Mouse (Mus musculus) testis, adult 2 months (tissue): ENCODE measurements around the gene Sparcl1. TPM values are rescaled to one million over a fixed set of nuclear protein-coding genes. Genes with fewer than 3 reads are reported as not detected.
A peak's percentile ranks its signal among the peaks of the same experiment; 100 is the strongest.

Source experiments
- H3K27ac ChIP-seq: fragments of 200-500 bp; 2 replicates; pipeline ENCODE4 v1.5.1; 2012; ENCODE audit warnings: low read depth, low read length; ENCODE audit not compliant: control insufficient read depth, insufficient read depth
- H3K27me3 ChIP-seq: fragments of 200-500 bp; 2 replicates; pipeline ENCODE4 v1.6.1; 2012; ENCODE audit warnings: mild to moderate bottlenecking, low read length, moderate library complexity; ENCODE audit not compliant: control insufficient read depth, insufficient read depth
- H3K36me3 ChIP-seq: fragments of 200-500 bp; 2 replicates; pipeline ENCODE4 v1.6.1; 2012; ENCODE audit warnings: mild to moderate bottlenecking, low read length; ENCODE audit not compliant: control insufficient read depth, insufficient read depth
- H3K4me1 ChIP-seq: fragments of 200-500 bp; 2 replicates; pipeline ENCODE4 v1.6.1; 2012; ENCODE audit warnings: low read length; ENCODE audit not compliant: control insufficient read depth, insufficient read depth
- H3K4me3 ChIP-seq: fragments of 200-500 bp; 2 replicates; pipeline ENCODE4 v1.5.1; 2012; ENCODE audit warnings: low read depth, mild to moderate bottlenecking, low read length, moderate library complexity, mixed read lengths; ENCODE audit not compliant: control insufficient read depth
- CTCF ChIP-seq: fragments of 200-500 bp; IDR thresholded peaks from 2 replicates; pipeline ENCODE4 v1.5.1; 2012; ENCODE audit warnings: low read depth, mild to moderate bottlenecking, inconsistent platforms, low read length, moderate library complexity; ENCODE audit not compliant: control insufficient read depth, insufficient read depth, insufficient replicate concordance
- POLR2A ChIP-seq: fragments of 200-500 bp; IDR thresholded peaks from 2 replicates; pipeline ENCODE4 v1.6.1; 2012; ENCODE audit warnings: low read depth, mild to moderate bottlenecking, inconsistent platforms, low read length, moderate library complexity; ENCODE audit not compliant: control insufficient read depth
- polyA plus RNA-seq: library from polyadenylated mRNA; depleted of rRNA; stranded (reverse); fragments of >200 nt; gene quantifications from 2 replicates; pipeline ENCODE4 v1.2.3, GENCODE M21; 2012; rRNA removed

Sparcl1 gene
- polyA plus RNA-seq, 1 experiment: 15.8 TPM

GRCm38 (mm10) chr5:104042906-104043305 lies 70.6 kb downstream of the Sparcl1 start:
- Histone ChIP-seq H3K27me3 (no peaks in the 10 kb centered on the region), H3K4me1 (peaks cover 6% of the 10 kb centered on the region), H3K4me3 (no peak overlapping the region), H3K36me3 (no peaks in the 10 kb centered on the region), H3K27ac (peak overlapping the region; percentile 15; the same call in 1 of the 2 replicates)
- TF ChIP-seq CTCF (no peak), POLR2A (no peak)

- TF ChIP-seq POLR2A (no peak), CTCF (no peak)
- Histone ChIP-seq H3K27ac (no peak overlapping the region), H3K27me3 (no peaks in the 10 kb centered on the region), H3K36me3 (no peaks in the 10 kb centered on the region), H3K4me3 (no peak overlapping the region), H3K4me1 (no peaks in the 10 kb centered on the region; the same call in 1 of the 2 replicates)
Measured at GRCm38 (mm10) chr5:104039154-104039932, 74.2 kb downstream of the Sparcl1 start.

- no peak overlapping the region for H3K4me3 ChIP-seq
- no peaks in the 10 kb centered on the region for H3K27me3 ChIP-seq
- H3K4me1 ChIP-seq: no peaks in the 10 kb centered on the region; the same call in 1 of the 2 replicates
- H3K27ac ChIP-seq: no peak overlapping the region
- TF ChIP-seq CTCF (no peak), POLR2A (no peak)
- H3K36me3 ChIP-seq: no peaks in the 10 kb centered on the region
Measured at GRCm38 (mm10) chr5:104036686-104037085, 76.8 kb downstream of the Sparcl1 start.

GRCm38 (mm10) chr5:104035824-104036223 lies 77.7 kb downstream of the Sparcl1 start:
- no peaks in the 10 kb centered on the region; the same call in 1 of the 2 replicates for H3K4me1 ChIP-seq
- H3K27me3 ChIP-seq: no peaks in the 10 kb centered on the region
- H3K36me3 ChIP-seq: no peaks in the 10 kb centered on the region
- H3K27ac ChIP-seq: no peak overlapping the region
- no peak for TF ChIP-seq POLR2A
- no peak for TF ChIP-seq CTCF
- H3K4me3 ChIP-seq: no peak overlapping the region

- Histone ChIP-seq H3K4me3 (no peak overlapping the region), H3K27me3 (no peaks in the 10 kb centered on the region), H3K27ac (0 out of 2 replicates have a peak overlapping the region, but pooled peaks have one; percentile 32), H3K36me3 (no peaks in the 10 kb centered on the region), H3K4me1 (no peaks in the 10 kb centered on the region; the same call in 1 of the 2 replicates)
- TF ChIP-seq POLR2A (no peak), CTCF (no peak)
Measured at GRCm38 (mm10) chr5:104035066-104035465, 78.5 kb downstream of the Sparcl1 start.

GRCm38 (mm10) chr5:104032434-104033097 lies 81.0 kb downstream of the Sparcl1 start:
- H3K27me3 ChIP-seq: no peaks in the 10 kb centered on the region
- H3K27ac ChIP-seq: no peak overlapping the region
- TF ChIP-seq CTCF: no peak
- TF ChIP-seq POLR2A: no peak
- H3K36me3 ChIP-seq: no peaks in the 10 kb centered on the region
- no peak overlapping the region for H3K4me3 ChIP-seq
- H3K4me1 ChIP-seq: no peaks in the 10 kb centered on the region; the same call in 1 of the 2 replicates

Other genes starting within 250 kb of the Sparcl1 start
- gene Klhl8, start 202.5 kb downstream of the Sparcl1 start, polyA plus RNA-seq: 15.3 and 16.7 TPM in 2 replicates
- 0.12 TPM in 2 replicates for gene Hsd17b13, start 136.3 kb downstream of the Sparcl1 start, polyA plus RNA-seq
- gene Hsd17b11, start 91.8 kb downstream of the Sparcl1 start, polyA plus RNA-seq: 5.1 and 5.5 TPM in 2 replicates
- gene Nudt9, start 67.4 kb downstream of the Sparcl1 start, polyA plus RNA-seq: 170 and 195 TPM in 2 replicates
- gene Gm17660, start 36.1 kb downstream of the Sparcl1 start, polyA plus RNA-seq: 0.26 and 0.62 TPM in 2 replicates
- not detected in 2 replicates for gene Dspp, start 57.0 kb upstream of the Sparcl1 start, polyA plus RNA-seq
- gene Dmp1, start 88.9 kb upstream of the Sparcl1 start, polyA plus RNA-seq: not detected in 2 replicates
- gene Ibsp, start 185.4 kb upstream of the Sparcl1 start, polyA plus RNA-seq: 0.14 TPM in 1 of 2 replicates, not detected in the other
- gene Mepe, start 211.6 kb upstream of the Sparcl1 start, polyA plus RNA-seq: 0.06 TPM in 1 of 2 replicates, not detected in the other